Mouse (Mus musculus) midbrain, embryonic 13.5 days (tissue): Measurements from ENCODE around the gene Cep95. TPM values are rescaled to one million over a fixed set of nuclear protein-coding genes. Genes with fewer than 3 reads are reported as not detected.
"Not testable (repeated sequence)": the region's sequence is repeated elsewhere in the genome, so short reads cannot be mapped to it uniquely, and the experiment has no call there.

Experiments
- ATAC-seq: fragments of 200-750 bp; cut with Nextera tagmentation; 2 replicates; pipeline ENCODE4 v1.8.0; 2017; ENCODE audit warnings: mild to moderate bottlenecking, moderate TSS enrichment, moderate library complexity
- H3K27ac ChIP-seq: fragments of 300-500 bp; sonication (generic); 2 replicates; pipeline ENCODE4 v1.5.1; 2015; ENCODE audit warnings: inconsistent platforms, mild to moderate bottlenecking, moderate library complexity
- H3K27me3 ChIP-seq: fragments of 300-500 bp; sonication (generic); 2 replicates; pipeline ENCODE4 v1.6.1; 2015; ENCODE audit warnings: mild to moderate bottlenecking, inconsistent platforms
- H3K36me3 ChIP-seq: fragments of 300-500 bp; sonication (generic); 2 replicates; pipeline ENCODE4 v1.6.1; 2015; ENCODE audit warnings: mild to moderate bottlenecking, inconsistent platforms
- H3K4me1 ChIP-seq: fragments of 300-500 bp; sonication (generic); replicated peaks from 2 replicates; pipeline ENCODE4 v1.6.1; 2015; ENCODE audit warnings: inconsistent platforms
- H3K4me2 ChIP-seq: fragments of 300-500 bp; sonication (generic); replicated peaks from 2 replicates; pipeline ENCODE4 v1.6.1; 2015; ENCODE audit warnings: moderate library complexity, mild to moderate bottlenecking, inconsistent platforms
- H3K4me3 ChIP-seq: fragments of 300-500 bp; sonication (generic); replicated peaks from 2 replicates; pipeline ENCODE4 v1.5.1; 2015; ENCODE audit warnings: mild to moderate bottlenecking, inconsistent platforms
- H3K9ac ChIP-seq: fragments of 300-500 bp; sonication (generic); replicated peaks from 2 replicates; pipeline ENCODE4 v1.6.1; 2015; ENCODE audit warnings: mild to moderate bottlenecking, inconsistent platforms
- H3K9me3 ChIP-seq: fragments of 300-500 bp; sonication (generic); 2 replicates; pipeline ENCODE4 v1.6.1; 2016; ENCODE audit warnings: mild to moderate bottlenecking, inconsistent platforms
- WGBS: fragments of 180-500 bp; shearing (Covaris S2); methylation state at CpG from one replicate; pipeline ENCODE4 v1.1.7; 2015; 5-methylcytosine and 5-hydroxymethylcytosine counted together
- polyA plus RNA-seq: library from polyadenylated mRNA; unstranded; fragments of >200 nt; fragmentation: Nextera tagmentation; extraction: Ambion mirVana; gene quantifications from 2 replicates; pipeline ENCODE4 v1.2.1, GENCODE M21; 2015

Cep95 gene
- polyA plus RNA-seq, 1 experiment from 2014 or later: 20.4 TPM

DNA sequence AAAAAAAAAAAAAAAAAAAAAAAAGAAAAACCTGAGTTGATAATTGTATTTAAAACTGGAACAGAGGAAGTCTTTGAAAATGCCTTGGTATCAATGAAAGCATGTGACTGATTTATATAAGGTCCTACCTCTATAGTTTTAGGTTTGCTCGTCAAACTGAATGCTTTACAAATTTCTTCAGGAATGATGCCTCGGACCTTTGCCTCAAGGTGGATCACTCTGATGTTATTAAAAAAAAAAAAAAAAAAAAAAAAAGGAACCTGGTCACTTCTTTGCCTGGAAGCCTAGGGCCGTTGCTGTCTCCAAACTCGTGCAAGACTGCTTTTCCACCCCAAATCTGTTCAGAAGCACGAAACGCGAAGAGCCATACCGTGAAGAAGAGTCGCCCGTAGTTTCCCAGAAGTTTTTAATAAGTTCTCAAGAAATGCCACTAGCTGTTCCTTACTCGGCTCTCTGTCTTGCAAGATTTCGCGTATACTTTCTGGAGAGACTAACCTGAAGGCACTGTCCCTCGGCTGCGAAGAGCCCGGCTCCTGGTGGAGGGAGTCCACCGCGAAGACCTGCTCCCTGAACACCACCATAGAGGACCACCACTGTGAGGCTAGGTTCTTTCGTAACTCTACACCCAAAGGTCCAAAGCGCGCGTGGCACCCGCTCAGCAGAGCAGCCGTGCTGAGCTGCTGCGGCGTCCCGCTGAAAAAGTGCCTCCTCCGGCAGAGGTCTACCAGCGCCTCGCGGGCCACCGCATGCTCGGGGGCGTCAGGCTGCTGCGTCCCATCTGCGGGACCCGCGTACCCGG lies 10.3 kb upstream of the Cep95 start:
- WGBS: 2% methylated on average over 39 of the region's 39 CpGs
- H3K9me3 ChIP-seq: no peaks in the 10 kb centered on the region
- peaks cover 61% of the 10 kb centered on the region for H3K36me3 ChIP-seq
- H3K4me1 ChIP-seq: peaks cover 21% of the 10 kb centered on the region
- H3K4me3 ChIP-seq: peak overlapping the region; percentile 64
- H3K4me2 ChIP-seq: peak overlapping the region; percentile 86
- peak overlapping the region; percentile 90 for H3K27ac ChIP-seq
- H3K9ac ChIP-seq: peak overlapping the region; percentile 86
- no peaks in the 10 kb centered on the region for H3K27me3 ChIP-seq
- ATAC-seq: peak; percentile 88; the same call in 1 of the 2 replicates

DNA sequence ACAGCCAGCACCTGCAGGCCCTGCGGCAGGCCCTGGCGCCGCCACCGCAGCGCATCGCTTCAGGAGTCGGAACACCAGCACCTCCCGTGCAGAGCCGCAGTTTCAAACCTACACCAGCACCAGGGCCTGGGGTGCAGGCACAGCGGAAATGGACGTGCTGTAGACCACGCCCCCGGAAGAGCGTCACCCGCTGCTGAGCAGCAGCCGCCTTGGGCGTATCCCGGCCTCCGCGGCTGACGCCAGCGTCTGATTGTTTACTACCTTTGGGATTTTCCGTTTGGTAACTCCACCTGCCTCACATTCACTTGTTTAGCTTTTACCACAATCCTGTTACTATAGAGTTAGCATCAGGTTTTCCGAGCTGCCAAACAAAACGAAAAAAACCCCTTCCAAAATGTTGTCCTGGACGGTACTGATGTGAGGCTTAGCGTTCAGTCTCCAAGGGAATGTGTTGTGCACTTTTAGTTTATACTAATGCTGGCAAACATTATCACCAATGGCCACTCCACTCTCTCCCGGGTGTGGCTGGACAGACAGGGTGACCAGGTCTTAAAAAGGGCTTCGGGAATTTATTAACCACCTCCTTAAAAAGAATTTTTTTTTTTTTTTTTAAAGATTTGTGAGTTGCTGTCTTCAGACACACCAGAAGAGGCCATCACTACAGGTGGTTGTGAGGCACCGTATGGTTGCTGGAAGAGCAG lies 9.5 kb upstream of the Cep95 start, which contains the start of gene Polg2:
TSS of gene Polg2 (minus strand) at position 150 of the 701 bp plus-strand sequence.
- Histone ChIP-seq H3K27me3 (no peaks in the 10 kb centered on the region), H3K4me1 (peaks cover 24% of the 10 kb centered on the region), H3K4me3 (peak within 1 kb of the TSS; percentile 64), H3K4me2 (peak within 1 kb of the TSS; percentile 86), H3K9me3 (no peaks in the 10 kb centered on the region), H3K9ac (peak within 1 kb of the TSS; percentile 86), H3K27ac (peak within 1 kb of the TSS; percentile 90), H3K36me3 (peaks cover 61% of the 10 kb centered on the region)
- 2% methylated on average over 30 of the region's 30 CpGs for WGBS
- peak; percentile 99 for ATAC-seq

DNA sequence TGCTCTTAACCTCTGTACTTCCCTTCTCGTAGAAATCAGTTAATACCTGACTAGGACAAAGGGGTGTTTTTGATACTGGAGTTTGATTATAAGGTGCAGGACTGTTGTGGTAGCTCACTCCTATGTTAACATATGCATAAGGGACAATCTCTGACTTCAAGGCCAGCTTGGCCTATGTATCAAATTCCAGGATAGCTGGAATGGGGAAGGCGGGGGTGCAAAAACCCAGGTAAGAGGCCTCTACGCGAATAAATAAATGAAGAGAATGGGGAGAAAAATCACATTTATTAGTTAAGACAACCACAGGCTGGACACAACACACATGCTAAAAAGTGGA lies 9.0 kb upstream of the Cep95 start:
- peaks cover 61% of the 10 kb centered on the region for H3K36me3 ChIP-seq
- peak overlapping the region; percentile 86 for H3K4me2 ChIP-seq
- no peak; the same call in 1 of the 2 replicates for ATAC-seq
- H3K4me1 ChIP-seq: peaks cover 28% of the 10 kb centered on the region
- no peak overlapping the region for H3K9ac ChIP-seq
- H3K27ac ChIP-seq: peak overlapping the region; percentile 90
- H3K27me3 ChIP-seq: no peaks in the 10 kb centered on the region
- H3K4me3 ChIP-seq: no peak overlapping the region
- no peaks in the 10 kb centered on the region for H3K9me3 ChIP-seq
- 69% methylated on average over 4 of the region's 4 CpGs for WGBS

DNA sequence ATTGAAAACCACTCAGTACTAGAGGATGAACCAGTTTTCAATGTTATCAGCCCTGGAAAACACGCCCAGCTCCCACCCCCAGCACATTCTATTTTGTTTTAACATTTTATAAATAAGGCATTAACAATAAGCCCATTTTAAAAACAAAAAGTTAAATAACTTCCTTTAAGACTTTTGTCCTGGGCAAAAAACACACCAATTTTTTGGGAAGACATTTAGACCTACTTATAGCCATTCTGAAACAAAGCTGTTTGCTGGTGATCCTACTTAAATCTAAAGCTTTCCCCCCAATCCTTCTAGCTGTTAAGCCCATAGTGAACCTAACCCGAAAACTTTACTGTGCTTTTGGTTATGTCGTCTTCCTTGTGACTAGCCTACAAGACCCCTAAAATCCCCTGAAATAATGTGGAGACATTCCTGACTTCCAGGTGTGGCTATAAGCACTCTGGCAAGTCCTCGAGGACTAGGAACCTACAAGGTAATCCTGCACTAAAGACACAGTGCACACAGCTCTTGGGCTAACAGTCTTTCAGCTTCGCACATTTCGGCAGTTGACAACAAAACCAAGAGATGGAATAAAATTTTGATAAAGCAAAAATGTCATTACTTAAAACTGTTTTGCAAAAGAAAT lies 8.3 kb upstream of the Cep95 start:
- WGBS: 81% methylated on average over 6 of the region's 6 CpGs
- Histone ChIP-seq H3K36me3 (peaks cover 62% of the 10 kb centered on the region), H3K27ac (no peak overlapping the region), H3K27me3 (no peaks in the 10 kb centered on the region), H3K9ac (no peak overlapping the region), H3K9me3 (no peaks in the 10 kb centered on the region), H3K4me1 (peaks cover 35% of the 10 kb centered on the region), H3K4me3 (no peak overlapping the region), H3K4me2 (no peak overlapping the region)
- ATAC-seq: no peak

GRCm38 (mm10) chr11:106782271-106782670 lies 6.8 kb upstream of the Cep95 start:
- H3K4me1 ChIP-seq: peaks cover 45% of the 10 kb centered on the region
- not testable (repeated sequence) for H3K4me2 ChIP-seq, H3K4me3 ChIP-seq, H3K27me3 ChIP-seq, H3K9ac ChIP-seq, H3K27ac ChIP-seq, H3K9me3 ChIP-seq, ATAC-seq
- H3K36me3 ChIP-seq: peaks cover 60% of the 10 kb centered on the region
- 95% methylated on average over 7 of the region's 7 CpGs for WGBS

DNA sequence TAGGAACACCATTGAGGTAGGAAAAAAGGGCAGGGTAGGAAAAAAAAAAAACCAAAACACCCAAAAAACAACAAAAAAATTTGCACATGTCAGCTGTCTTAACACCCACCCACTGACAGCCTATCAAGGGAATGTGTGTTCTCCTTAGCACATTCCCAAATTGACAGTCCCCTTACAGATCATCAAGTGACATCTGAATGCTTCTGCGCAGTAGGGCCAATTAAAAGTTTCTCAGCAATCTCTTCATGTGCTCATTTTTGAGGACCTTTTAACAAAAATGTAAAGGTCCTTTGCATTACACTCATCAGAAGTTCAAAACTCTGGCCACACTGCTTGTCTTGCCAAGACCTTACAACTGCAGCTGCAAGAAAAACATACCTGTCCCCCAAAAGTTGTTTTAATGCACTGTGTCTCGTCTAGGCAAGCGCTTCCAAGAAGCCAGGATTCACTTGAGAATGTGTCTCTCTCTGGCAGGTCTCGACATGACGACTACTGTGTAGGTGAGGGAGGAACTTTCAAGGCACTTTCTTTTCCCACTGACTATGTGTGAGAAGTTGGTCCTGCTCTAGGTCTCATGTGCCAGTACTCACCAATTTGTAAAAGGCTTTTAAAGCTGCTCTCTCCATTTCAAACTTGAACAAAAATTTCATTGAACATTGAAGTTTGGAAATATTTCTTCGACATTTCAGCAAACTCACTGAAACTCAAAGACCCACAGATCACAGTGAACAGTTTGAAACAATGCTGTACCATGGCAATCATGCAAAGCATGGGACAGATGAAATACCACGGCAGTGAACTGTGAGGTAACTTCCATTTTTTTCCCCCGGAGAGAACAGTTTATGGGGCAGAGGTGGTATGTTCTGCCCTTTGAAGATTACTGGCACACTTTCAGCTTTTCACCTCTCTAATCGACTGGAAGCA lies 5.9 kb upstream of the Cep95 start:
- Histone ChIP-seq H3K27me3 (no peaks in the 10 kb centered on the region), H3K27ac (no peak overlapping the region), H3K9ac (no peak overlapping the region), H3K4me1 (peaks cover 38% of the 10 kb centered on the region), H3K36me3 (peaks cover 60% of the 10 kb centered on the region), H3K4me2 (no peak overlapping the region), H3K4me3 (no peak overlapping the region), H3K9me3 (no peaks in the 10 kb centered on the region)
- WGBS: 85% methylated on average over 9 of the region's 9 CpGs
- no peak for ATAC-seq

GRCm38 (mm10) chr11:106784476-106784875 lies 4.6 kb upstream of the Cep95 start:
- H3K4me3 ChIP-seq: no peak overlapping the region
- ATAC-seq: no peak
- H3K4me2 ChIP-seq: no peak overlapping the region
- no peak overlapping the region for H3K27ac ChIP-seq
- no peaks in the 10 kb centered on the region for H3K27me3 ChIP-seq
- H3K4me1 ChIP-seq: peaks cover 36% of the 10 kb centered on the region
- 92% methylated on average over 2 of the region's 2 CpGs for WGBS
- H3K36me3 ChIP-seq: peaks cover 60% of the 10 kb centered on the region
- H3K9me3 ChIP-seq: no peaks in the 10 kb centered on the region
- H3K9ac ChIP-seq: no peak overlapping the region

GRCm38 (mm10) chr11:106785043-106785442 lies 4.0 kb upstream of the Cep95 start:
- Histone ChIP-seq H3K9me3 (no peaks in the 10 kb centered on the region), H3K9ac (no peak overlapping the region)

DNA sequence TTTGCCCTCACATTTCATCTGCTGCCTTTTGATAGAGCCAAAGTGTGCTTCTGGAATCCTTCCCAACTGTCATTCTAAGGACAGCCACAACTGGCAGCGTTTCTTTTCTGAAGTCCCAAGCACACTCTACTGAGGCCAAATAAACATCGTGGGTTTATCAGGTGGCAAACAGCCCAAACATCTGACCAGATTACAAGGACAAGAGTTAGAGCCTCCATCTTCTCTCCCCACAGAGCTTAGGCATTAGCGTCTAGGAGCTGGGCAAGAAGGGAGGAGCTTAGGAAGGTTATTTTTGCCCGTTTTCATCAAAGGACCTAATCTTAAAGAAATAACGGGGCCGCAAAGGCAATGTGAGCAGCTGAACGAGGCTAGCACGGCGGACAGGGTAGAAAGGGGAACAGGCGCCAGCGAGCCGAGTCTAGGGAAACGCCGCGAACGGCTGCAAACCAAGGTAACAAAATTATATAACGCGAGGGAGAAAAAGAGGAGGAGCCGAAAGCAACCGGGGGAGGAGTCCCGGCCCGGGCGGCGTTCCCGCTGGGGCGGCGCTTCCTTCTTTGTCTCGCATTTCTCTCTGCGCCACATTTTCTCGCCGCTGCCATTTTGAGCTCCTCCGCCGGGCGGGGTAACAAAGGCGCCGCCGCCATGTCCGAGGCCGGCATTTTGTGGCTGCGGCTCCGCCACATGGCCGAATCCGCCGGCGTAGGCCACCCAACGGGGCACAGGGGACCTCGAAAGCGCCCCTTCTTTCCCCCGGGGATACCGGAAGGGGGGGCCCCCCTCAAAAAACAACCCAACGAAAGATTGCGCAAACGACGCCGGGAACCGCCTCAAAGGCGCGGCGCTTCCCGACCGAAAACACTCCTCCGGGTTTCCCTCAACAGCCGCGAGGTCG lies 1.7 kb upstream of the Cep95 start:
- peak; percentile 21 for ATAC-seq

More at GRCm38 (mm10) chr11:106785043-106785442, 4.0 kb upstream of the Cep95 start:
- Histone ChIP-seq H3K4me1 (peaks cover 37% of the 10 kb centered on the region), H3K4me2 (peak overlapping the region; percentile 60), H3K4me3 (peak overlapping the region; percentile 98), H3K27ac (no peak overlapping the region), H3K27me3 (no peaks in the 10 kb centered on the region), H3K36me3 (peaks cover 56% of the 10 kb centered on the region)
- WGBS: 78% methylated on average over 1 of the region's 1 CpGs
- ATAC-seq: no peak

GRCm38 (mm10) chr11:106788026-106788774 lies 852 bp upstream of the Cep95 start:
- H3K27ac ChIP-seq: peak overlapping the region; percentile 99
- H3K4me3 ChIP-seq: peak overlapping the region; percentile 98
- H3K4me1 ChIP-seq: peaks cover 36% of the 10 kb centered on the region
- under 1% methylated on average over 74 of the region's 79 CpGs for WGBS
- H3K9ac ChIP-seq: peak overlapping the region; percentile 100
- peak; percentile 59 for ATAC-seq
- H3K36me3 ChIP-seq: peaks cover 39% of the 10 kb centered on the region
- no peaks in the 10 kb centered on the region for H3K27me3 ChIP-seq
- H3K4me2 ChIP-seq: peak overlapping the region; percentile 76
- no peaks in the 10 kb centered on the region for H3K9me3 ChIP-seq

More for the DNA sequence above, 1.7 kb upstream of the Cep95 start:
- peak overlapping the region; percentile 100 for H3K9ac ChIP-seq
- WGBS: under 1% methylated on average over 61 of the region's 65 CpGs
- H3K4me2 ChIP-seq: peak overlapping the region; percentile 60
- no peaks in the 10 kb centered on the region for H3K27me3 ChIP-seq
- H3K36me3 ChIP-seq: peaks cover 39% of the 10 kb centered on the region
- peak overlapping the region; percentile 98 for H3K4me3 ChIP-seq
- peak overlapping the region; percentile 99 for H3K27ac ChIP-seq
- no peaks in the 10 kb centered on the region for H3K9me3 ChIP-seq
- H3K4me1 ChIP-seq: peaks cover 40% of the 10 kb centered on the region
